Mouse (Mus musculus): ENCODE results near the gene Ninj1.

Gene Ninj1

GRCm38 (mm10) chr13:49196211-49196610 is 8.9 kb downstream of the Ninj1 start:
- DNase-seq (ENCODE audit: low spot score), result no peak

GRCm38 (mm10) chr13:49196766-49197165 is 9.5 kb downstream of the Ninj1 start:
- no peak for DNase-seq (ENCODE audit: low spot score)

- no peak for DNase-seq (ENCODE audit: low spot score)
These were observed 11.4 kb downstream of the Ninj1 start for GRCm38 (mm10) chr13:49198734-49199133.

DNA sequence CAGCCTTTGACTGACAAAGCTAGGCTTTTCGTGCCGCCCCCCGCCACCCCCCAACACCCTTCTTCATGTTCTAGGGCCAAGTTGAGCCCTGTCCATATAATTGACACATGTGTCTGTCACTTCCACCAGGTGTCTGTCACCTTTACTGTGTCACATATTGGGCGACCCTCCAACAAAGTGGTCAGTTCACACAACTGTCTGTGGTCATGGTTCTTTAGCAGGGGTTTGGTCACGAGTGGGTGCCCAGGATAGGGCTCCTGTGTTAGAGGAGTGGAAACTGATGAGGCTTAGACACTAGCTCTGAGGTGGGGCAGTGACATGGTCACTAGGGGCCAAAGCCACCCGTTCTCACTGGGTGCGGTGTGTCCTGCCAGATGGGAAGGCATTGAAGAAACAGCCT is 12.6 kb downstream of the Ninj1 start:
- DNase-seq (ENCODE audit: low spot score), result no peak

GRCm38 (mm10) chr13:49200688-49201087 is 13.4 kb downstream of the Ninj1 start:
- no peak for DNase-seq (ENCODE audit: low spot score)

DNA sequence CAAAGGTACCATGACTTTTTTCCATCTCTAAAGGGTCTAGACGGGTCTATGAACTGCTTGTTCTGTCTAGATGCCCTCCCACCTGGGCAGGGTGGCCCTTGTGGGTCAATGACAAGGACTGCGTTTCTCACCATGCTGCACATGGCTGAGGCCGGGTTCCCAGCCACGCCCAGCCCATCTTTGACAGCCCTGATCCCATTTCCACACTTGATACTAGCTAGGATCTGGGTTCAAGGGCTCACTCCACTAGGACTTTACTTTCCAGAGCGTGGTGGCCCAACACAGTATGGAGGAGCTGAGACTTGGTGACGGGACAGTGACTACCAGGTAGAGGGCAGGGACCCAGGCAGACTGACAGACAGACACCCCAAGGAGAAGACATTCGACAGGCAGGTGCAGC is 15.3 kb downstream of the Ninj1 start:
- DNase-seq (ENCODE audit: low spot score), result no peak

DNA sequence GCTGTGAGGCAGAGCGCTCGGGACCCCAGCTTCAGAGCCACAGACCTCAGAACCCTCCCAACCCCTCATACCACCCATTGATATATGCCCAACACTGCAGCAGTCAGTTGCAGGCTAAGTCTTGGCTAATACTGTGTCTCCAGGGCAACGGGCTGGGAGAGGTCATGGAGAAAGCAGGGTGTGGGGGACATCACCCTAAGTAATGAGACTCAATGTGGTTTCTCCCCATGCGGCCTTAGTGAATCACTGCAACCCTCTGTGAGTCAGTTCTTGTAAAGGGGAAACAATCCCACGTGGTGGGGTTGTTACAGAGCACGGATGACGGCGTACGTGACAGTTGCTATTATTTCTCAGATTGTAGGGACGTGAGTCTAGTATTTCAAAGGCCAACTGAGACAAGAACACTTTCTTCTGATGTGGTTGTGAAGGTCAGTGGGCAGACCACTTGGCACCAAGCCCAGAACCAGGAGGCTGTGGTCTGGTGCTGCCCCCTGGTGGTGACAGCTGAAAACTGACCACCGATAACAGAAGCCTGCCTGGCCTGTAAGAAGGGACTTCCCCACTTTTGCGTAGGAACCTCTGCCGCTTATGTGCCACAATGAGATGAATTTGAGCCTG is 18.2 kb downstream of the Ninj1 start:
- peak; percentile 71 for DNase-seq (ENCODE audit: low spot score)

- DNase-seq (ENCODE audit: low spot score), result no peak
These were observed 19.1 kb downstream of the Ninj1 start for GRCm38 (mm10) chr13:49206341-49206740.

- DNase-seq (ENCODE audit: low spot score), result no peak
These were observed 22.0 kb downstream of the Ninj1 start for GRCm38 (mm10) chr13:49209306-49209705.

- no peak for DNase-seq (ENCODE audit: low spot score)
These were observed 25.6 kb downstream of the Ninj1 start for GRCm38 (mm10) chr13:49212711-49213500.

- DNase-seq (ENCODE audit: low spot score), result peak; percentile 73
These were observed 26.2 kb downstream of the Ninj1 start for GRCm38 (mm10) chr13:49213531-49213932.

DNA sequence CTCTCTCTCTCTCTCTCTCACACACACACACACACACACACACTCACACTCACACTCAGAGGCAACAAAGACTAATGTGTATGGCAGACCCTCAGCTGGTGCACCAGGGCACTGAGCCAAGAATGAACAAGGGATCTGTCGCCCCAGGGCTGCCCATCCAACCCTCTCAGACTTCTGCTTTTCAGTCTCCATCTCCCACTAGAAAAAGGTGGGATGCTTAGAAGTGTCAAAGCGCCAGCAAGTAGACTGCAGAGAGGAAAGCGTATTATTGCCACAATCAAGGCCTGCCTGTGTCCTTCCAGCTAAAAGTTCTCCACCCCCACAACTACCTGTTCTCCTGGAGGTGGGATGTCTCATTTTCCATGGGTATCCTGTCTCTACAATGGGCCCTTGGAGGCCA is 27.2 kb downstream of the Ninj1 start:
- DNase-seq (ENCODE audit: low spot score), result no peak

GRCm38 (mm10) chr13:49215128-49215503 is 27.8 kb downstream of the Ninj1 start:
- DNase-seq (ENCODE audit: low spot score), result no peak

DNA sequence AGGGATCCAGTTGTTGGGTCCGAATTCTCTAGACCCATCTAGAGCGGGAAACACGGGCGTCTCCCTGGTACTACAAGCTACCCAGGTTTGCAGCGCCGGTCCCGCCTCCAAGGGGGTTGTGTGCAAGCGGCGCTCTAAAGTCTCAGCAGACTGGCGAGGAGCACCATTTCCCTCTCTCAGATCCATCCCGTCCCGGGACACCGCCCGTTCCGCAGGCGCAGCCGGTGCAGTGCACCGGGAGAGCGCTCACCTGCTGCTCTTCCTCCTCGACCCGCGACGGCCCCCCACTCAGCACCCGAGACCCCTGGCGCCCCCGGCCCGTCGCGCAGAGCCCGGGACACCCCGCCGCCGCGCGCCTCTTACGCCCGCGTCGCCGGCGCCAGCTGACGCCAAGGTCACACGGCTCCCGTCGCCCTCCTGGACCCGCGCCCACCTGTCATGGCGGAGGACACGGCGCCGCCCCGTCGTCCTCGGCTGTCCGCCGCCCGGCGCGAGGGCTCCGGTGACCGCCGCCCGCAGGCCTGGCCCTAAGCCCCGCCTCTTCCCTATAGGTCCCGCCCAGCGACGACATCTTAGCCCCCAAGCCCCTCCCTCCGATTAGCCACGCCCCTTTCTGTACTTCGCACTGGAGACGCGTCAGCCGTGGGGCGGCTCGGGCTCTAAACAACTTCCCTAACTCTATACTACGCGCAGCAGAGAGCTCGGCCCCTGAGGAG is 28.4 kb downstream of the Ninj1 start, which contains the start of gene Card19:
Gene Card19, minus strand, starts transcription at position 534 of the 716 bp plus-strand sequence.
- peak; percentile 92 for DNase-seq (ENCODE audit: low spot score)

- no peak for DNase-seq (ENCODE audit: low spot score)
These were observed 28.9 kb downstream of the Ninj1 start for GRCm38 (mm10) chr13:49216220-49216552.

GRCm38 (mm10) chr13:49216808-49217561 is 29.7 kb downstream of the Ninj1 start:
- no peak for DNase-seq (ENCODE audit: low spot score)

- no peak for DNase-seq (ENCODE audit: low spot score)
These were observed 31.4 kb downstream of the Ninj1 start for GRCm38 (mm10) chr13:49218651-49219050.

DNA sequence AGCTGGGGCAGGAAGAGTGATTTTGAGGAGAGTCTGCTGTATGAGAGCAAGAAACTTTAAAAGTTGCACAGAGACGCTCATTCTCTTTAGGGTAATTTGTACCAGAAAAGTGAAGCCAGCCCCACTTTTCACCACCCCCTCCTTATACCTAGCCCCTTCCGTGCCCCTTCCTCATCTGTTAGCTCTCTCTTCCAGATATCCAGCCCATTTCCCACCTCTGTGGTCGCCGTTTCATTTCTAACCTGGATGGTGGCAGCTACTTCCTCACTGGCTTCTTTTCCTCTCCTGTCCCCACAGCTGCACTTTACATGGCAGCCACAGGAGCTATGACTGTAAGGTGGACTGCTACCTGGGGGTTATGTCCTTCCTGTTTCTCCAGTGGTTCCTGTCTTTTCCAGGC is 32.1 kb downstream of the Ninj1 start:
- DNase-seq (ENCODE audit: low spot score), result no peak

GRCm38 (mm10) chr13:49220912-49221311 is 33.6 kb downstream of the Ninj1 start:
- no peak for DNase-seq (ENCODE audit: low spot score)

DNA sequence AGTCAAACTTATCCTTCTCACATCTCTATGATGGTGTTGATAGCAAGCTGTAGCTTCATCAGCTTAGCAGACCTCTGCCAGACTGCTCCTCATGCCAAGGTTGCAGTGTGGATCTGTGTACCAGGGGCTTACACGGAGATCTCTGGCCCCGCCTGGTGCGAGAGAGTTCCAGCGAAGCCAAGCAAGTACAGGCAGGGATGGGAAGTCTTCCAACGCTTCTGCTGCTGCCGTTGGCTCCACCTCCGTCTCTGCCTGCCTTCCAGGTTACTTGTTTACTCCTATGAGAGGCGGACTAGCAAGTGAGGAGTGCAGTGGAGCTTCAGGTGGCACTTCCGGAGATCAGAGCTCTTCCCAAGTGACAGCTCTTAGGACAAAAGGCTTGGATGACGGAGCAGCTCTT is 37.0 kb downstream of the Ninj1 start:
- no peak for DNase-seq (ENCODE audit: low spot score)

GRCm38 (mm10) chr13:49224729-49225128 is 37.4 kb downstream of the Ninj1 start:
- DNase-seq (ENCODE audit: low spot score), result no peak

DNA sequence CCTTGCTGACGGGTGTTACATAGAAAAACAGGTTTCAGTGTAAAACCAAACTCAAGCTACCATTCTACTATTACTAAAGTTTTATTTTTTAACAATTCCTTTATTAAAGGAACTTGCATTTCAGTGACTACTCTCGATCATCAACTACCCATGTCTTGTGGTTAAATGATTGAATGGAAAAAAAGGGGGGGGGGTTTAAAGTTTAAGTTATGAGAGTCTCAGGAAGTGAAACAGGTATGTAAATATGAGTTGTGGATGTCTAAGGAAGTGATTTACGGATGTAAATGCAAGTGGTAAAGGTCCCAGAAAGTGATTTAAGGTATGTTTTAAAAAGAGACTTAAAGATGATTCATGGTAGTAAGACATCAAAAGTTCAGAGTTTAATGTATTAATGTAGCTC is 37.9 kb downstream of the Ninj1 start:
- DNase-seq (ENCODE audit: low spot score), result no peak

Data from MN1 (cell line).